Mouse (Mus musculus): ENCODE data around the gene Olfml2a.

GRCm38 (mm10) chr2:39004880-39005435, 73.2 kb downstream of the Olfml2a start, which contains the start of gene Arpc5l:
- TF ChIP-seq CTCF (IDR thresholded peaks at IDR 0.05; ENCODE audit: low read depth), result no peak
- TF ChIP-seq EP300 (IDR thresholded peaks at IDR 0.05; ENCODE audit: low read depth), result 0 out of 2 replicates have a peak, but pooled peaks have one; percentile 33
